18 mouse cellular contexts compared by ENCODE assay signal in genomic region chr12:21369087-21369410, GRCm38 (mm10). TPM values are rescaled to one million over a fixed set of nuclear protein-coding genes. Genes with fewer than 3 reads are reported as not detected.
A peak's percentile ranks its signal among the peaks of the same experiment; 100 is the strongest.
DNase-seq lines count a peak whose midpoint lies in the region; ATAC-seq and TF ChIP-seq lines count a peak whose summit lies in the region.
"Had no signal": no experiment of that assay in that cellular context is flagged by ENCODE, and none has a peak within 500 bp of the region (broad histone marks: within the 10 kb centered on the region; RNA-seq: fewer than 3 reads in every experiment).

No protein-coding gene starts in this region.

- no peak overlapping the region for H3K4me3 ChIP-seq in liver, adult 2 months (ENCODE audit: insufficient read depth, low read depth, low read length)
- H3K4me3 ChIP-seq in liver, embryonic 12.5 days = no peak overlapping the region
- H3K4me3 ChIP-seq in brown adipose tissue, adult 24 weeks (ENCODE audit: insufficient read depth, low read depth, low read length) = no peak overlapping the region
- H3K4me3 ChIP-seq: heart, embryonic 12.5 days; hindbrain, embryonic 15.5 days; limb, embryonic 13.5 days; megakaryocyte, embryonic 14.5 days had no signal

- peaks cover 14% of the 10 kb centered on the region for H3K79me2 ChIP-seq in liver, adult 2 months (ENCODE audit: control insufficient read depth, insufficient read depth, low read length)

- TF ChIP-seq CTCF in liver, adult 2 months (IDR thresholded peaks at IDR 0.05; ENCODE audit: low read depth, low read length) = no peak

- H3K36me3 ChIP-seq in liver, adult 2 months (ENCODE audit: control insufficient read depth, insufficient read depth, low read length) = no peaks in the 10 kb centered on the region
- H3K36me3 ChIP-seq in liver, embryonic 12.5 days = peaks cover 7% of the 10 kb centered on the region; the same call in 1 of the 2 replicates
- H3K36me3 ChIP-seq: heart, embryonic 12.5 days; hindbrain, embryonic 15.5 days; limb, embryonic 13.5 days had no signal

- no peak for ATAC-seq in liver, embryonic 12.5 days
- ATAC-seq in megakaryocyte progenitor cell, adult 5-6 weeks (replicated peaks; ENCODE audit: poor library complexity) = peak; percentile 38
- ATAC-seq in CD4-positive, CD25-positive, alpha-beta regulatory T cell, adult 4 months = no peak
- ATAC-seq: intestine, postnatal 0 days; midbrain, embryonic 16.5 days had no signal

- no peak overlapping the region for H3K4me2 ChIP-seq in liver, embryonic 12.5 days
- H3K4me2 ChIP-seq: heart, embryonic 12.5 days; hindbrain, embryonic 15.5 days; limb, embryonic 13.5 days had no signal

- peaks cover 3% of the 10 kb centered on the region; the same call in 1 of the 2 replicates for H3K4me1 ChIP-seq in liver, adult 2 months (ENCODE audit: control insufficient read depth, insufficient read depth, low read length)
- peaks cover 31% of the 10 kb centered on the region for H3K4me1 ChIP-seq in liver, embryonic 12.5 days
- H3K4me1 ChIP-seq in brown adipose tissue, adult 24 weeks (ENCODE audit: control insufficient read depth, insufficient read depth, insufficient read length, low read length) = no peaks in the 10 kb centered on the region; the same call in 1 of the 2 replicates

- H3K9me3 ChIP-seq in liver, embryonic 12.5 days (replicated peaks) = no peaks in the 10 kb centered on the region
- H3K9me3 ChIP-seq: G1E; heart, embryonic 12.5 days; hindbrain, embryonic 15.5 days; limb, embryonic 13.5 days; megakaryocyte, embryonic 14.5 days had no signal

- TF ChIP-seq POLR2A in liver, adult 2 months (IDR thresholded peaks at IDR 0.05; ENCODE audit: extremely low read depth, insufficient read depth, low read length) = no peak

- peak; percentile 31 for DNase-seq in liver, adult 2 months (ENCODE audit: extremely low read depth, low read depth, low spot score)
- peak; percentile 75 for DNase-seq in A20 (ENCODE audit: low read depth, low spot score)
- no peak for DNase-seq in cerebellum, adult 9-10 months
- DNase-seq: cerebellum, postnatal 10 days; gastrocnemius, postnatal 25 days; kidney, postnatal 10 days; thymus, postnatal 4 days had no signal

- 91% methylated on average over 5 of the region's 5 CpGs for WGBS in liver, adult 2 months
- WGBS in liver, embryonic 12.5 days (ENCODE audit: insufficient replicate concordance) = 50% methylated on average over 5 of the region's 5 CpGs

- no peaks in the 10 kb centered on the region for H3K27me3 ChIP-seq in liver, adult 2 months (ENCODE audit: control insufficient read depth, insufficient read depth, low read length)
- no peaks in the 10 kb centered on the region for H3K27me3 ChIP-seq in liver, embryonic 12.5 days (replicated peaks)
- H3K27me3 ChIP-seq: heart, embryonic 12.5 days; hindbrain, embryonic 15.5 days; limb, embryonic 13.5 days; megakaryocyte, embryonic 14.5 days had no signal

- H3K9ac ChIP-seq in liver, adult 2 months (ENCODE audit: low read depth, low read length) = no peak overlapping the region
- no peak overlapping the region for H3K9ac ChIP-seq in liver, embryonic 12.5 days
- H3K9ac ChIP-seq: heart, embryonic 12.5 days; hindbrain, embryonic 15.5 days; limb, embryonic 13.5 days had no signal

- no peak overlapping the region for H3K27ac ChIP-seq in liver, adult 2 months (replicated peaks; ENCODE audit: insufficient read depth, low read depth, low read length)
- no peak overlapping the region for H3K27ac ChIP-seq in liver, embryonic 12.5 days
- 0 out of 2 replicates have a peak overlapping the region, but pooled peaks have one; percentile 8 for H3K27ac ChIP-seq in brown adipose tissue, adult 24 weeks (replicated peaks; ENCODE audit: low read depth, low read length)
- H3K27ac ChIP-seq: hindbrain, embryonic 15.5 days; limb, embryonic 13.5 days had no signal

RNA-seq across cellular contexts. Expression of gene Adam17, which starts 4.4 kb away (rescaled TPM):
- total RNA-seq in liver, adult 2 months (2014; rRNA removed) = 14.7 and 16.7 TPM in 2 replicates
- polyA plus RNA-seq in liver, adult 2 months (2012; rRNA removed) = 9.5 and 10.5 TPM in 2 replicates
- polyA plus RNA-seq in liver, embryonic 12.5 days (2016; fragmentation: Nextera tagmentation; extraction: Ambion mirVana) = 24.9 and 28.0 TPM in 2 replicates
- 14.9 and 15.6 TPM in 2 replicates for polyA plus RNA-seq in brown adipose tissue, adult 24 weeks (2012; ENCODE audit: insufficient read depth, insufficient read length, missing spikeins)
- total RNA-seq in megakaryocyte progenitor cell, adult 5-6 weeks (2015) = 38.1 and 39.0 TPM in 2 replicates
- 48.1 and 53.6 TPM in 2 replicates for total RNA-seq in megakaryocyte progenitor cell, adult 5-6 weeks (2017)
- 10 to 100 TPM; 49.8 to 50.7 TPM for polyA plus RNA-seq in CD4-positive, CD25-positive, alpha-beta regulatory T cell, adult 4 months (2017; shearing (Covaris generic))

RNA-seq across cellular contexts. Expression of gene Ywhaq, which starts 48.4 kb away (rescaled TPM):
- 78.0 and 81.4 TPM in 2 replicates for total RNA-seq in liver, adult 2 months (2014; rRNA removed)
- 25.7 and 33.4 TPM in 2 replicates for polyA plus RNA-seq in liver, adult 2 months (2012; rRNA removed)
- polyA plus RNA-seq in liver, embryonic 12.5 days (2016; fragmentation: Nextera tagmentation; extraction: Ambion mirVana) = 325 and 327 TPM in 2 replicates
- polyA plus RNA-seq in brown adipose tissue, adult 24 weeks (2012; ENCODE audit: insufficient read depth, insufficient read length, missing spikeins) = 205 and 216 TPM in 2 replicates
- 333 and 362 TPM in 2 replicates for total RNA-seq in megakaryocyte progenitor cell, adult 5-6 weeks (2015)
- total RNA-seq in megakaryocyte progenitor cell, adult 5-6 weeks (2017) = 169 and 171 TPM in 2 replicates
- 100 to 1,000 TPM; 210 to 222 TPM for polyA plus RNA-seq in CD4-positive, CD25-positive, alpha-beta regulatory T cell, adult 4 months (2017; shearing (Covaris generic))

RNA-seq across cellular contexts. Expression of gene Iah1, which starts 52.9 kb away (rescaled TPM):
- 258 and 346 TPM in 2 replicates for total RNA-seq in liver, adult 2 months (2014; rRNA removed)
- polyA plus RNA-seq in liver, adult 2 months (2012; rRNA removed) = 330 and 339 TPM in 2 replicates
- 31.4 and 31.9 TPM in 2 replicates for polyA plus RNA-seq in liver, embryonic 12.5 days (2016; fragmentation: Nextera tagmentation; extraction: Ambion mirVana)
- polyA plus RNA-seq in brown adipose tissue, adult 24 weeks (2012; ENCODE audit: insufficient read depth, insufficient read length, missing spikeins) = 84.5 and 100 TPM in 2 replicates
- total RNA-seq in megakaryocyte progenitor cell, adult 5-6 weeks (2015) = 37.2 and 40.1 TPM in 2 replicates
- 29.4 and 36.3 TPM in 2 replicates for total RNA-seq in megakaryocyte progenitor cell, adult 5-6 weeks (2017)
- polyA plus RNA-seq in CD4-positive, CD25-positive, alpha-beta regulatory T cell, adult 4 months (2017; shearing (Covaris generic)) = 10 to 100 TPM; 45.9 to 50.2 TPM
